Mouse (Mus musculus) lung, embryonic 15.5 days (tissue): ENCODE measurements at regions not wholly inside any gene's neighbourhood (a gene's known extent, or its start where the extent isn't known, plus 50 kb on each side); places are given as distances from the start of the nearest gene placed in this dataset.

Experiments used
- ATAC-seq: fragments of 200-750 bp; cut with Nextera tagmentation; 2 replicates; pipeline ENCODE4 v1.8.0; 2017; ENCODE audit warnings: moderate number of reproducible peaks, borderline replicate concordance; ENCODE audit not compliant: low FRiP score, low TSS enrichment; ENCODE audit errors: extremely low read depth
- H3K27ac ChIP-seq: fragments of 300-500 bp; sonication (generic); 2 replicates; pipeline ENCODE4 v1.5.1; 2015; ENCODE audit warnings: moderate library complexity, mild to moderate bottlenecking, inconsistent platforms
- H3K27me3 ChIP-seq: fragments of 300-500 bp; sonication (generic); 2 replicates; pipeline ENCODE4 v1.6.1; 2015; ENCODE audit warnings: inconsistent platforms
- H3K36me3 ChIP-seq: fragments of 300-500 bp; sonication (generic); 2 replicates; pipeline ENCODE4 v1.6.1; 2015; ENCODE audit warnings: inconsistent platforms
- H3K4me1 ChIP-seq: fragments of 300-500 bp; sonication (generic); 2 replicates; pipeline ENCODE4 v1.6.1; 2015; ENCODE audit warnings: inconsistent platforms
- H3K4me2 ChIP-seq: fragments of 300-500 bp; sonication (generic); 2 replicates; pipeline ENCODE4 v1.6.1; 2015; ENCODE audit warnings: inconsistent platforms, mild to moderate bottlenecking, moderate library complexity
- H3K4me3 ChIP-seq: fragments of 300-500 bp; sonication (generic); 2 replicates; pipeline ENCODE4 v1.5.1; 2015; ENCODE audit warnings: mild to moderate bottlenecking, inconsistent platforms
- H3K9ac ChIP-seq: fragments of 300-500 bp; sonication (generic); 2 replicates; pipeline ENCODE4 v1.6.1; 2015; ENCODE audit warnings: inconsistent platforms
- H3K9me3 ChIP-seq: fragments of 300-500 bp; sonication (generic); 2 replicates; pipeline ENCODE4 v1.6.1; 2016; ENCODE audit warnings: inconsistent platforms
- WGBS: fragments of 180-500 bp; shearing (Covaris S2); methylation state at CpG from one replicate; pipeline ENCODE4 v1.1.7; 2015; 5-methylcytosine and 5-hydroxymethylcytosine counted together

DNA sequence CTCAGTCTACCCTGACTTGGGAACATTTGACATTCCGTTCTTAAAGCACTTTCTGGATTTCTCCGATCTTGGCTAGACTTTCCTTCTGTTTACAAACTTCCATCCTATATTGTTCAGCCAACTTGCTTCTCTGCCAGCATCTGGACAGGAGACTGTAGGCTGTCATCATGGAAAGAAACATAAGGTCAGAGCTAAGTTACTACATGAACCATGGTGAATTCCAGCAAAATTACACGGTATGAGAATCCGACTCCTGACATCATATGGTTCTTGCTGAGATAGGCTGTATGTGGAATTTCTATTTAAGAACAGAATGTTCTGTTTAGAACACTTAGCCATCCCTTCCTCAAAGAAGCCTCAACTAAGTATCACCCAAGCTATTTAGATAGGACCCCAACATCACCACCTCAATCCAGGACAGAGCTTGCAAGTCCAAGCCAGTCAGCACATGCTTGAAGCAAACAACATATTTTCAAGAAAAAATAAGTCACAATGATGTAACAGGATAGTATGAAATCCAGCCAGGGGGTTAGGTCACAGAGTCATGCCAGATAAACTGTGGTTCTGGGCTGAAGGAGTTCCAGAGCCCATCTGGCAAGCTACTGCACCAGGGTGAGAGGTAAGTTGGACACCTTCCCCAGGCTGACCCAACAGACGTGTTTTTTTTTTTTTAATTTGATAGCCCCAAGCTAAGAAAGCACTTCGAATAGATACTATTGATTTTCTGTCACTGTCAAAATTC, 52.9 kb upstream of the Thbs1 start:
- no peaks in the 10 kb centered on the region for H3K36me3 ChIP-seq
- peaks cover 17% of the 10 kb centered on the region; the same call in 1 of the 2 replicates for H3K4me1 ChIP-seq
- no peaks in the 10 kb centered on the region for H3K27me3 ChIP-seq
- H3K4me3 ChIP-seq, result no peak overlapping the region
- H3K4me2 ChIP-seq, result no peak overlapping the region
- H3K9ac ChIP-seq, result no peak overlapping the region
- peak; percentile 86 for ATAC-seq
- no peaks in the 10 kb centered on the region for H3K9me3 ChIP-seq
- 60% methylated on average over 6 of the region's 6 CpGs for WGBS
- H3K27ac ChIP-seq, result peak overlapping the region; percentile 79

DNA sequence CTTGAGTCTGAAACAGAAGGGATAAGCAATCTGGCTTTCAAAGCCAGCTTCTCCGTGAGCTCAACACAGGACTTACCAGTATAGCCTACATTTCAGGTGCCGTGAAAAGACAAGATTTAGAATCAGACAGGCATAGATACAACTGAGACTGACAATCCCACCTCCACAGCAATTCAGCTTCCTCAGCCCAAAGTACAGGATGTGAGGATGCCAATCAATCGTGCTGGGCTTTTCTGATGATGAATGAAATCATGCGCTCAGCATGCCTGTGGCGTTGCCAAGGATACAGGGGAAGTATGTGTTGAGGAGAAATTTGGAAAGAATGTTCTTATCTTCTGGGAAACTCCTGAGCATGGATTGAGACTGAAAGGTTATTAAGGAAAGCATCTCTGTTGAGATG, 50.4 kb upstream of the Thbs1 start:
- peaks cover 22% of the 10 kb centered on the region for H3K4me1 ChIP-seq
- ATAC-seq, result no peak
- no peaks in the 10 kb centered on the region for H3K9me3 ChIP-seq
- no peak overlapping the region for H3K9ac ChIP-seq
- no peak overlapping the region for H3K4me2 ChIP-seq
- H3K36me3 ChIP-seq, result no peaks in the 10 kb centered on the region
- H3K27ac ChIP-seq, result no peak overlapping the region
- H3K4me3 ChIP-seq, result no peak overlapping the region
- no peaks in the 10 kb centered on the region for H3K27me3 ChIP-seq
- WGBS, result 65% methylated on average over 5 of the region's 5 CpGs
